Mouse (Mus musculus): ENCODE results near the gene Ltbp3. TPM values are rescaled to one million over a fixed set of nuclear protein-coding genes. Genes with fewer than 3 reads are reported as not detected.

Gene Ltbp3
- polyA plus RNA-seq, 1 experiment from 2014 or later = 4.3 TPM

GRCm38 (mm10) chr19:5802011-5802786 lies 61.5 kb downstream of the Ltbp3 start:
- Histone ChIP-seq H3K27ac (peak overlapping the region; percentile 100), H3K27me3 (ENCODE audit: insufficient read depth, poor library complexity, severe bottlenecking) (no peaks in the 10 kb centered on the region), H3K9me3 (no peaks in the 10 kb centered on the region), H3K36me3 (peaks cover 35% of the 10 kb centered on the region), H3K4me1 (peaks cover 47% of the 10 kb centered on the region), H3K4me3 (peak overlapping the region; percentile 86)
- under 1% methylated on average over 25 of the region's 25 CpGs for WGBS
- peak; percentile 95 for DNase-seq (ENCODE audit: low spot score)

- Histone ChIP-seq H3K27ac (peak overlapping the region; percentile 100), H3K4me3 (peak overlapping the region; percentile 86), H3K27me3 (ENCODE audit: insufficient read depth, poor library complexity, severe bottlenecking) (no peaks in the 10 kb centered on the region), H3K36me3 (peaks cover 30% of the 10 kb centered on the region), H3K9me3 (no peaks in the 10 kb centered on the region), H3K4me1 (peaks cover 48% of the 10 kb centered on the region)
- WGBS = 0% methylated on average over 4 of the region's 4 CpGs
- DNase-seq (ENCODE audit: low spot score) = no peak
Measured at GRCm38 (mm10) chr19:5802787-5803040, 62.0 kb downstream of the Ltbp3 start.

DNA sequence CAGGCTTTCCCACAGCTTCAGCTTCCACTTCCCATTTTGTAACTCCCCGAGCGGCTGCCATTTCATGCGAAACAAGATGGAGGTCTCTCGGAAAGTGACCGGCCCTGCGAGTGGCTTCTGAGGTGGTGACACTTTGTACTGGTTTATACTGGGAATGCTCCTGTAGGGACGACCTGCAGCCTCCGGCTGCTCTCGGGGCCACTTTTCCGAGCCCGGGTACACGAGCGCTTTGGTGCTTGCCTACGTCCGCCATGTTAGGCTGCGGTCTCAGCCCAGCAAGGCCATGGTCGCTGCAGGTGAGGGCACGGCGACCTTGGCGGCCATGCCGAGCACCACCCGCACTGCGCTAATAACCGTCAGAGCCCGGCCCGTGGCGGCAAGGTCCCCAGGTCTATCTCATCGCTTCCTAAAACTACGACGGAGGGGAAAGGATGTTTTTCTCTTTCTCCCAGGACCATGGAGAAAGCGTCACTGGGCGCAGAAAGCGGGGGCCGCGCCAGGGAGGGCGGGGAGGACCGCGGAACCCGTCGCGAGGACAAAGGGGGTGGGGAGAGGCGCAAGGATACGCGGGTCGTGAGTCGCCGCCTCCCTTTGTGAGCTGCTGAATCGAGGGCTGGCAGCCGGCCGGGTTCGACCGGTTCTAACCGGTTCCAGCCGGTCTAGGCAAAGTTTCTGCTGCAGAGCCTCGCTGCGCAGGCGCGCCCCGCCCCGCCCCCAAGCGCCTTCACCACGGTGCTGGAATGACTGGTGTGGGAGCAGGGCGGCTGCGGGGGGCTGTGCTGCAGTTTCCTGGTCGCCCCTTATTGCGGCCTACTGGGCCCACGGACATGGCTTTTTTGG lies 62.6 kb downstream of the Ltbp3 start:
- no peaks in the 10 kb centered on the region for H3K9me3 ChIP-seq
- H3K4me3 ChIP-seq = peak overlapping the region; percentile 86
- WGBS = under 1% methylated on average over 67 of the region's 67 CpGs
- no peaks in the 10 kb centered on the region for H3K27me3 ChIP-seq (ENCODE audit: insufficient read depth, poor library complexity, severe bottlenecking)
- peaks cover 24% of the 10 kb centered on the region for H3K36me3 ChIP-seq
- DNase-seq (ENCODE audit: low spot score) = peak; percentile 99
- peak overlapping the region; percentile 100 for H3K27ac ChIP-seq
- peaks cover 53% of the 10 kb centered on the region for H3K4me1 ChIP-seq

GRCm38 (mm10) chr19:5803881-5804279 lies 63.2 kb downstream of the Ltbp3 start:
- H3K4me1 ChIP-seq = peaks cover 60% of the 10 kb centered on the region
- under 1% methylated on average over 16 of the region's 16 CpGs for WGBS
- no peaks in the 10 kb centered on the region for H3K27me3 ChIP-seq (ENCODE audit: insufficient read depth, poor library complexity, severe bottlenecking)
- H3K36me3 ChIP-seq = peaks cover 18% of the 10 kb centered on the region
- no peaks in the 10 kb centered on the region for H3K9me3 ChIP-seq
- peak overlapping the region; percentile 86 for H3K4me3 ChIP-seq
- H3K27ac ChIP-seq = peak overlapping the region; percentile 100
- DNase-seq (ENCODE audit: low spot score) = peak; percentile 76

- Histone ChIP-seq H3K4me1 (peaks cover 65% of the 10 kb centered on the region), H3K9me3 (no peaks in the 10 kb centered on the region), H3K4me3 (peak overlapping the region; percentile 86), H3K27ac (peak overlapping the region; percentile 100), H3K27me3 (ENCODE audit: insufficient read depth, poor library complexity, severe bottlenecking) (no peaks in the 10 kb centered on the region), H3K36me3 (peaks cover 13% of the 10 kb centered on the region)
- no peak for DNase-seq (ENCODE audit: low spot score)
- 34% methylated on average over 8 of the region's 8 CpGs for WGBS
Measured at GRCm38 (mm10) chr19:5804371-5804899, 63.7 kb downstream of the Ltbp3 start.

DNA sequence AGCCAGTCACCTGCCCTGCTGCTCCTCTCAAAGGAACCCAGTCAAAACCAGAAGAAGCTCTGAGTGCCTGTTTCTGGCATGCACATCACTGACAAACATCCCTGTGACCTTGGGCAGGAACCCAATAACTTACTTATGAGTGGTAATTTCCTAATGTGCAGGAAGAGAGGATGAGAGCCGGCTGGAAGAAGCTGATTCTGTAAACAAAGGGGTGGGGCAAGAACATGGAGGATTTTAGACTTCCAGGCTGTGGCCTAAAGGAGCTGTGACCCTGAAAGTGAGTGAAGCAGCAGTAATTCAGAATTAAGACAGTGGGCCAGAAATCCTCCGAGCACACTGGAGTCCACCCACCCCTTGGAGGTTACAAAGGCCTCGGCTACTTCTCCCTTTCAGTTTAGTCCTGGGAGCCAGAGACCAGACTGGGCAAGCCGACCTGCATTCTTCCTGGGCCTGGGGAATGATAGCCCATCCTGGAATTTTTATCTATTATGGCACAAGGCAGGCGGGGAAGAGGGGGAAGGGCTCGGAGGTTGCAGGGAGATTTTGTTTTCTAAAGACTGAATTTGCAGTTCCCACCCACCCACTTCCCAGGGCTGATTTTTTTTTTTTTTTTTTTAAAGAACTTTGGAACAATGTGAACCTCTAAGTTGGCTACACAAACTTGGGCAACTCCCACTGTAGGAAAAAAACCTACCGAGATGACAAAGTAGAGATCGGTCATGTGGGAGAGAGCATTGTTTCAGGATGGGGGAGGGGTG lies 65.5 kb downstream of the Ltbp3 start:
- Histone ChIP-seq H3K27me3 (ENCODE audit: insufficient read depth, poor library complexity, severe bottlenecking) (no peaks in the 10 kb centered on the region), H3K36me3 (no peaks in the 10 kb centered on the region), H3K4me1 (peaks cover 83% of the 10 kb centered on the region), H3K4me3 (no peak overlapping the region), H3K9me3 (no peaks in the 10 kb centered on the region), H3K27ac (peak overlapping the region; percentile 92)
- WGBS = 6% methylated on average over 8 of the region's 8 CpGs
- peak; percentile 76 for DNase-seq (ENCODE audit: low spot score)

DNA sequence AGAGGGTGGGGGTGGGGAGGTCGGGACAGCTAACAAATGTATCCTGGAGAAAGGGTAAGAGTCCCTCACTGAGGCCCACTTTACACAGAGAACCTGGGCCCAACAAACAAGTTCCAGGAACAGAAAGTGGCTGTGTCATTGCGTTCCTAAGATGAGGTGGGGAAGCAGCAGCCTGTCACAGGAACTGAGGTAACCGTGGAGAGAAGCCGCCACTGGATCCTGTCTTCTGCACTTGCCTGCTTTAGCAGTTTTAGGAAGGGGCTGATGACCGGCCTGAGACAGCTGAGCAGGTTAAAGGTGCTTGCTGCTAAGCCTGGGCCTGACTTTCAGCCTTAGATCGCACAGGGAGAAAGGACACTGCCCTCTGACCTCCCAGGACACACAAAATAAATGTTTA lies 66.1 kb downstream of the Ltbp3 start:
- WGBS = 19% methylated on average over 6 of the region's 6 CpGs
- Histone ChIP-seq H3K27ac (peak overlapping the region; percentile 92), H3K4me3 (no peak overlapping the region), H3K27me3 (ENCODE audit: insufficient read depth, poor library complexity, severe bottlenecking) (no peaks in the 10 kb centered on the region), H3K4me1 (peaks cover 89% of the 10 kb centered on the region), H3K36me3 (no peaks in the 10 kb centered on the region), H3K9me3 (no peaks in the 10 kb centered on the region)
- peak; percentile 78 for DNase-seq (ENCODE audit: low spot score)

GRCm38 (mm10) chr19:5807740-5808139 lies 67.0 kb downstream of the Ltbp3 start:
- H3K27ac ChIP-seq = peak overlapping the region; percentile 92
- peaks cover 98% of the 10 kb centered on the region for H3K4me1 ChIP-seq
- DNase-seq (ENCODE audit: low spot score) = no peak
- H3K4me3 ChIP-seq = no peak overlapping the region
- WGBS = 54% methylated on average over 3 of the region's 3 CpGs
- no peaks in the 10 kb centered on the region for H3K9me3 ChIP-seq
- no peaks in the 10 kb centered on the region for H3K27me3 ChIP-seq (ENCODE audit: insufficient read depth, poor library complexity, severe bottlenecking)
- H3K36me3 ChIP-seq = no peaks in the 10 kb centered on the region

Other genes with a start within 250 kb of the Ltbp3 start
- 0.14 and 0.25 TPM in 2 replicates for gene 1700020D05Rik, start 237.1 kb upstream of the Ltbp3 start, polyA plus RNA-seq (2016; fragmentation: Nextera tagmentation; extraction: Ambion mirVana)
- 10.6 and 15.6 TPM in 2 replicates for gene Snx32, start 230.4 kb upstream of the Ltbp3 start, polyA plus RNA-seq (2016; fragmentation: Nextera tagmentation; extraction: Ambion mirVana)
- gene Ovol1, start 180.3 kb upstream of the Ltbp3 start, polyA plus RNA-seq (2016; fragmentation: Nextera tagmentation; extraction: Ambion mirVana) = 0.35 TPM in 1 of 2 replicates, not detected in the other
- 2.2 and 2.7 TPM in 2 replicates for gene Ap5b1, start 172.9 kb upstream of the Ltbp3 start, polyA plus RNA-seq (2016; fragmentation: Nextera tagmentation; extraction: Ambion mirVana)
- gene Rnaseh2c, start 139.0 kb upstream of the Ltbp3 start, polyA plus RNA-seq (2016; fragmentation: Nextera tagmentation; extraction: Ambion mirVana) = 113 and 142 TPM in 2 replicates
- gene Kat5, start 130.7 kb upstream of the Ltbp3 start, polyA plus RNA-seq (2016; fragmentation: Nextera tagmentation; extraction: Ambion mirVana) = 33.2 and 35.4 TPM in 2 replicates
- 36.8 and 38.1 TPM in 2 replicates for gene Rela, start 103.4 kb upstream of the Ltbp3 start, polyA plus RNA-seq (2016; fragmentation: Nextera tagmentation; extraction: Ambion mirVana)
- 24.7 and 28.9 TPM in 2 replicates for gene Sipa1, start 77.2 kb upstream of the Ltbp3 start, polyA plus RNA-seq (2016; fragmentation: Nextera tagmentation; extraction: Ambion mirVana)
- gene Map3k11, start 52.2 kb upstream of the Ltbp3 start, polyA plus RNA-seq (2016; fragmentation: Nextera tagmentation; extraction: Ambion mirVana) = 33.6 and 36.0 TPM in 2 replicates
- gene Pcnx3, start 52.0 kb upstream of the Ltbp3 start, polyA plus RNA-seq (2016; fragmentation: Nextera tagmentation; extraction: Ambion mirVana) = 20.1 and 26.3 TPM in 2 replicates
- gene Kcnk7, start 36.5 kb upstream of the Ltbp3 start, polyA plus RNA-seq (2016; fragmentation: Nextera tagmentation; extraction: Ambion mirVana) = 0.15 TPM in 1 of 2 replicates, not detected in the other
- gene Ehbp1l1, start 14.6 kb upstream of the Ltbp3 start, polyA plus RNA-seq (2016; fragmentation: Nextera tagmentation; extraction: Ambion mirVana) = 69.0 and 130 TPM in 2 replicates
- gene Fam89b, start 11.3 kb upstream of the Ltbp3 start, polyA plus RNA-seq (2016; fragmentation: Nextera tagmentation; extraction: Ambion mirVana) = 75.9 and 88.9 TPM in 2 replicates
- 74.4 and 75.2 TPM in 2 replicates for gene Scyl1, start 30.5 kb downstream of the Ltbp3 start, polyA plus RNA-seq (2016; fragmentation: Nextera tagmentation; extraction: Ambion mirVana)
- 40.6 and 46.3 TPM in 2 replicates for gene Frmd8, start 134.4 kb downstream of the Ltbp3 start, polyA plus RNA-seq (2016; fragmentation: Nextera tagmentation; extraction: Ambion mirVana)
- 2.1 and 2.5 TPM in 2 replicates for gene Slc25a45, start 136.9 kb downstream of the Ltbp3 start, polyA plus RNA-seq (2016; fragmentation: Nextera tagmentation; extraction: Ambion mirVana)
- gene Tigd3, start 153.2 kb downstream of the Ltbp3 start, polyA plus RNA-seq (2016; fragmentation: Nextera tagmentation; extraction: Ambion mirVana) = 2.4 and 2.9 TPM in 2 replicates
- 134 and 150 TPM in 2 replicates for gene Dpf2, start 172.1 kb downstream of the Ltbp3 start, polyA plus RNA-seq (2016; fragmentation: Nextera tagmentation; extraction: Ambion mirVana)
- gene Cdc42ep2, start 183.9 kb downstream of the Ltbp3 start, polyA plus RNA-seq (2016; fragmentation: Nextera tagmentation; extraction: Ambion mirVana) = 5.9 and 7.4 TPM in 2 replicates
- 70.0 and 80.7 TPM in 2 replicates for gene Pola2, start 223.3 kb downstream of the Ltbp3 start, polyA plus RNA-seq (2016; fragmentation: Nextera tagmentation; extraction: Ambion mirVana)
- gene Slc22a20, start 245.2 kb downstream of the Ltbp3 start, polyA plus RNA-seq (2016; fragmentation: Nextera tagmentation; extraction: Ambion mirVana) = not detected in 2 replicates